Mouse (Mus musculus): ENCODE measurements around the gene Sel1l3. TPM values are rescaled to one million over a fixed set of nuclear protein-coding genes. Genes with fewer than 3 reads are reported as not detected.

Sel1l3 gene
- total RNA-seq, 2 experiments from 2014 or later = 0.55 to 0.57 TPM

- intact Hi-C loops (cut with DNase I) = no loop called here
- peak in 1 of 2 experiments; percentile 2 for DNase-seq
These were observed 635 bp upstream of the Sel1l3 start for GRCm38 (mm10) chr5:53214362-53214761.

GRCm38 (mm10) chr5:53212782-53213710 is 681 bp downstream of the Sel1l3 start:
- peak in 1 of 2 experiments; percentile 28 for DNase-seq
- intact Hi-C loops (cut with DNase I) = no loop called here

- no peak for DNase-seq
- intact Hi-C loops (cut with DNase I) = no loop called here
These were observed 1.5 kb downstream of the Sel1l3 start for GRCm38 (mm10) chr5:53212087-53212781.

- intact Hi-C loops (cut with DNase I) = no loop called here
- no peak for DNase-seq
These were observed 2.5 kb downstream of the Sel1l3 start for GRCm38 (mm10) chr5:53211241-53211640.

- no peak for DNase-seq
- intact Hi-C loops (cut with DNase I) = no loop called here
These were observed 3.2 kb downstream of the Sel1l3 start for GRCm38 (mm10) chr5:53210481-53210880.

- no peak for DNase-seq
- intact Hi-C loops (cut with DNase I) = no loop called here
These were observed 4.0 kb downstream of the Sel1l3 start for GRCm38 (mm10) chr5:53209773-53210172.

- intact Hi-C loops (cut with DNase I) = no loop called here
- DNase-seq = no peak
These were observed 5.0 kb downstream of the Sel1l3 start for GRCm38 (mm10) chr5:53208731-53209130.

GRCm38 (mm10) chr5:53206575-53206974 is 7.2 kb downstream of the Sel1l3 start:
- intact Hi-C loops (cut with DNase I) = no loop called here
- no peak for DNase-seq

- intact Hi-C loops (cut with DNase I) = no loop called here
- no peak for DNase-seq
These were observed 11.0 kb downstream of the Sel1l3 start for GRCm38 (mm10) chr5:53202748-53203147.

- intact Hi-C loops (cut with DNase I) = no loop called here
These were observed 12.9 kb downstream of the Sel1l3 start for GRCm38 (mm10) chr5:53200825-53201224.

GRCm38 (mm10) chr5:53198408-53198807 is 15.3 kb downstream of the Sel1l3 start:
- intact Hi-C loops (cut with DNase I) = no loop called here
- no peak for DNase-seq

More at GRCm38 (mm10) chr5:53200825-53201224, 12.9 kb downstream of the Sel1l3 start:
- no peak for DNase-seq

- intact Hi-C loops (cut with DNase I) = no loop called here
- DNase-seq = no peak
These were observed 17.2 kb downstream of the Sel1l3 start for GRCm38 (mm10) chr5:53196387-53197088.

- intact Hi-C loops (cut with DNase I) = no loop called here
These were observed 18.9 kb downstream of the Sel1l3 start for GRCm38 (mm10) chr5:53194841-53195240.

GRCm38 (mm10) chr5:53194421-53194820 is 19.3 kb downstream of the Sel1l3 start:
- intact Hi-C loops (cut with DNase I) = no loop called here
- DNase-seq = no peak

More at GRCm38 (mm10) chr5:53194841-53195240, 18.9 kb downstream of the Sel1l3 start:
- no peak for DNase-seq

GRCm38 (mm10) chr5:53193092-53194030 is 20.4 kb downstream of the Sel1l3 start:
- intact Hi-C loops (cut with DNase I) = no loop called here
- DNase-seq = no peak

- no peak for DNase-seq
- intact Hi-C loops (cut with DNase I) = no loop called here
These were observed 25.1 kb downstream of the Sel1l3 start for GRCm38 (mm10) chr5:53188608-53189007.

GRCm38 (mm10) chr5:53187245-53187644 is 26.5 kb downstream of the Sel1l3 start:
- intact Hi-C loops (cut with DNase I) = no loop called here
- DNase-seq = no peak

GRCm38 (mm10) chr5:53185803-53186202 is 27.9 kb downstream of the Sel1l3 start:
- intact Hi-C loops (cut with DNase I) = no loop called here
- DNase-seq = no peak

GRCm38 (mm10) chr5:53179965-53180364 is 33.8 kb downstream of the Sel1l3 start:
- no peak for DNase-seq
- intact Hi-C loops (cut with DNase I) = no loop called here

GRCm38 (mm10) chr5:53176703-53177102 is 37.0 kb downstream of the Sel1l3 start:
- no peak for DNase-seq
- intact Hi-C loops (cut with DNase I) = no loop called here

All from heart, postnatal 10 days (tissue).